Mouse (Mus musculus): Measurements from ENCODE around the gene Ddx39b. TPM values are rescaled to one million over a fixed set of nuclear protein-coding genes. Genes with fewer than 3 reads are reported as not detected.
A peak's percentile ranks its signal among the peaks of the same experiment; 100 is the strongest.

The Ddx39b gene
- polyA plus RNA-seq, 1 experiment from 2014 or later: 279 TPM

GRCm38 (mm10) chr17:35201128-35201527 lies 40.4 kb upstream of the Ddx39b start:
- H3K27me3 ChIP-seq (replicated peaks): peaks cover 97% of the 10 kb centered on the region
- no peak overlapping the region for H3K9ac ChIP-seq
- H3K4me1 ChIP-seq: peaks cover 12% of the 10 kb centered on the region
- no peak overlapping the region for H3K27ac ChIP-seq (replicated peaks)
- H3K9me3 ChIP-seq: no peaks in the 10 kb centered on the region
- H3K36me3 ChIP-seq: no peaks in the 10 kb centered on the region
- H3K4me3 ChIP-seq: peak overlapping the region; percentile 21; the same call in 1 of the 2 replicates
- WGBS: 45% methylated on average over 11 of the region's 11 CpGs
- ATAC-seq (ENCODE audit: extremely low read depth, insufficient number of reproducible peaks, low FRiP score, low TSS enrichment): no peak
- 0 out of 2 replicates have a peak overlapping the region, but pooled peaks have one; percentile 22 for H3K4me2 ChIP-seq

GRCm38 (mm10) chr17:35201787-35202186 lies 39.8 kb upstream of the Ddx39b start, which contains the start of gene Tnf:
Gene Tnf (minus strand): TSS chr17:35202007.
- peaks cover 6% of the 10 kb centered on the region for H3K4me1 ChIP-seq
- H3K27ac ChIP-seq (replicated peaks): no peak within 1 kb of the TSS
- no peaks in the 10 kb centered on the region for H3K36me3 ChIP-seq
- peak within 1 kb of the TSS; percentile 22; the same call in 1 of the 2 replicates for H3K4me2 ChIP-seq
- H3K9ac ChIP-seq: peak within 1 kb of the TSS; percentile 37; the same call in 1 of the 2 replicates
- H3K4me3 ChIP-seq: peak within 1 kb of the TSS; percentile 21
- 30% methylated on average over 13 of the region's 13 CpGs for WGBS
- H3K27me3 ChIP-seq (replicated peaks): peaks cover 91% of the 10 kb centered on the region
- ATAC-seq (ENCODE audit: extremely low read depth, insufficient number of reproducible peaks, low FRiP score, low TSS enrichment): no peak
- H3K9me3 ChIP-seq: no peaks in the 10 kb centered on the region

- WGBS: 69% methylated on average over 4 of the region's 4 CpGs
- H3K36me3 ChIP-seq: no peaks in the 10 kb centered on the region
- ATAC-seq (ENCODE audit: extremely low read depth, insufficient number of reproducible peaks, low FRiP score, low TSS enrichment): no peak
Observed at GRCm38 (mm10) chr17:35202442-35202841, 39.1 kb upstream of the Ddx39b start.

GRCm38 (mm10) chr17:35204494-35205379 lies 36.8 kb upstream of the Ddx39b start, which contains the start of gene Lta:
Gene Lta (minus strand): TSS chr17:35205351.
- H3K36me3 ChIP-seq: no peaks in the 10 kb centered on the region
- H3K9me3 ChIP-seq: no peaks in the 10 kb centered on the region
- WGBS: 26% methylated on average over 20 of the region's 20 CpGs
- peaks cover 6% of the 10 kb centered on the region for H3K4me1 ChIP-seq
- peaks cover 66% of the 10 kb centered on the region for H3K27me3 ChIP-seq (replicated peaks)
- no peak within 1 kb of the TSS for H3K27ac ChIP-seq (replicated peaks)
- H3K4me3 ChIP-seq: no peak within 1 kb of the TSS
- no peak for ATAC-seq (ENCODE audit: extremely low read depth, insufficient number of reproducible peaks, low FRiP score, low TSS enrichment)
- H3K4me2 ChIP-seq: peak within 1 kb of the TSS; percentile 3
- peak within 1 kb of the TSS; percentile 19; the same call in 1 of the 2 replicates for H3K9ac ChIP-seq

More at GRCm38 (mm10) chr17:35202442-35202841, 39.1 kb upstream of the Ddx39b start:
- H3K27me3 ChIP-seq (replicated peaks): peaks cover 85% of the 10 kb centered on the region
- no peak overlapping the region for H3K9ac ChIP-seq
- H3K4me1 ChIP-seq: peaks cover 6% of the 10 kb centered on the region
- no peak overlapping the region for H3K27ac ChIP-seq (replicated peaks)
- no peak overlapping the region for H3K4me3 ChIP-seq
- H3K4me2 ChIP-seq: no peak overlapping the region
- H3K9me3 ChIP-seq: no peaks in the 10 kb centered on the region

- no peaks in the 10 kb centered on the region for H3K36me3 ChIP-seq
- H3K9ac ChIP-seq: no peak overlapping the region; the same call in 1 of the 2 replicates
- H3K27me3 ChIP-seq (replicated peaks): peaks cover 59% of the 10 kb centered on the region
- no peaks in the 10 kb centered on the region for H3K9me3 ChIP-seq
- 37% methylated on average over 10 of the region's 10 CpGs for WGBS
- H3K4me3 ChIP-seq: no peak overlapping the region
- ATAC-seq (ENCODE audit: extremely low read depth, insufficient number of reproducible peaks, low FRiP score, low TSS enrichment): no peak
- peak overlapping the region; percentile 3; the same call in 1 of the 2 replicates for H3K4me2 ChIP-seq
- peaks cover 6% of the 10 kb centered on the region for H3K4me1 ChIP-seq
- H3K27ac ChIP-seq (replicated peaks): no peak overlapping the region
Observed at GRCm38 (mm10) chr17:35205380-35205769, 36.2 kb upstream of the Ddx39b start.

- 72% methylated on average over 12 of the region's 12 CpGs for whole genome bisulfite sequencing
- ATAC-seq (ENCODE audit: extremely low read depth, insufficient number of reproducible peaks, low FRiP score, low TSS enrichment): no peak
- peaks cover 15% of the 10 kb centered on the region for H3K27me3 ChIP-seq (replicated peaks)
Observed at GRCm38 (mm10) chr17:35209785-35210535, 31.6 kb upstream of the Ddx39b start.

GRCm38 (mm10) chr17:35210593-35210992 lies 31.0 kb upstream of the Ddx39b start:
- H3K4me3 ChIP-seq: no peak overlapping the region
- peaks cover 9% of the 10 kb centered on the region for H3K27me3 ChIP-seq (replicated peaks)
- H3K9me3 ChIP-seq: no peaks in the 10 kb centered on the region
- 64% methylated on average over 3 of the region's 3 CpGs for WGBS
- H3K36me3 ChIP-seq: no peaks in the 10 kb centered on the region
- no peak overlapping the region for H3K27ac ChIP-seq (replicated peaks)
- ATAC-seq (ENCODE audit: extremely low read depth, insufficient number of reproducible peaks, low FRiP score, low TSS enrichment): no peak
- no peaks in the 10 kb centered on the region for H3K4me1 ChIP-seq
- H3K9ac ChIP-seq: no peak overlapping the region
- H3K4me2 ChIP-seq: no peak overlapping the region

More at GRCm38 (mm10) chr17:35209785-35210535, 31.6 kb upstream of the Ddx39b start:
- Histone ChIP-seq H3K4me2 (no peak overlapping the region), H3K9ac (no peak overlapping the region), H3K36me3 (no peaks in the 10 kb centered on the region), H3K4me1 (peaks cover 3% of the 10 kb centered on the region; the same call in 1 of the 2 replicates), H3K27ac (replicated peaks) (no peak overlapping the region), H3K9me3 (no peaks in the 10 kb centered on the region), H3K4me3 (no peak overlapping the region)

- ATAC-seq (ENCODE audit: extremely low read depth, insufficient number of reproducible peaks, low FRiP score, low TSS enrichment): no peak
- no peak overlapping the region for H3K27ac ChIP-seq (replicated peaks)
- H3K36me3 ChIP-seq: no peaks in the 10 kb centered on the region
- no peaks in the 10 kb centered on the region for H3K9me3 ChIP-seq
- no peaks in the 10 kb centered on the region for H3K4me1 ChIP-seq
- no peak overlapping the region for H3K4me2 ChIP-seq
- H3K27me3 ChIP-seq (replicated peaks): peaks cover 4% of the 10 kb centered on the region; the same call in 1 of the 2 replicates
- WGBS: 85% methylated on average over 5 of the region's 5 CpGs
- no peak overlapping the region for H3K9ac ChIP-seq
- no peak overlapping the region for H3K4me3 ChIP-seq
Observed at GRCm38 (mm10) chr17:35213071-35213470, 28.5 kb upstream of the Ddx39b start.

- peaks cover 30% of the 10 kb centered on the region for H3K36me3 ChIP-seq
- no peaks in the 10 kb centered on the region for H3K27me3 ChIP-seq (replicated peaks)
- 0 out of 2 replicates have a peak overlapping the region, but pooled peaks have one; percentile 15 for H3K9ac ChIP-seq
- WGBS: 59% methylated on average over 18 of the region's 18 CpGs
- peak overlapping the region; percentile 24 for H3K4me2 ChIP-seq
- H3K4me1 ChIP-seq: peaks cover 34% of the 10 kb centered on the region
- H3K4me3 ChIP-seq: no peak overlapping the region
- peak; percentile 30; the same call in 1 of the 2 replicates for ATAC-seq (ENCODE audit: extremely low read depth, insufficient number of reproducible peaks, low FRiP score, low TSS enrichment)
- no peaks in the 10 kb centered on the region for H3K9me3 ChIP-seq
- H3K27ac ChIP-seq (replicated peaks): peak overlapping the region; percentile 72
Observed at GRCm38 (mm10) chr17:35218516-35219193, 22.9 kb upstream of the Ddx39b start.

GRCm38 (mm10) chr17:35219601-35220041 lies 21.9 kb upstream of the Ddx39b start:
- no peak for ATAC-seq (ENCODE audit: extremely low read depth, insufficient number of reproducible peaks, low FRiP score, low TSS enrichment)
- Histone ChIP-seq H3K9me3 (no peaks in the 10 kb centered on the region), H3K36me3 (peaks cover 30% of the 10 kb centered on the region), H3K9ac (no peak overlapping the region), H3K4me1 (peaks cover 34% of the 10 kb centered on the region), H3K27me3 (replicated peaks) (no peaks in the 10 kb centered on the region), H3K4me2 (no peak overlapping the region), H3K4me3 (no peak overlapping the region), H3K27ac (replicated peaks) (peak overlapping the region; percentile 72)
- 61% methylated on average over 6 of the region's 6 CpGs for WGBS
